Mouse (Mus musculus) liver, embryonic 12.5 days (tissue): ENCODE results near the gene Spag6l. TPM values are rescaled to one million over a fixed set of nuclear protein-coding genes. Genes with fewer than 3 reads are reported as not detected.
A peak's percentile ranks its signal among the peaks of the same experiment; 100 is the strongest.
"Not testable (repeated sequence)": the region's sequence is repeated elsewhere in the genome, so short reads cannot be mapped to it uniquely, and the experiment has no call there.

Experiments
- ATAC-seq: fragments of 200-750 bp; cut with Nextera tagmentation; 2 replicates; pipeline ENCODE4 v1.8.0; 2017; ENCODE audit warnings: moderate number of reproducible peaks, mild to moderate bottlenecking, moderate library complexity
- H3K27ac ChIP-seq: fragments of 300-500 bp; sonication (generic); 2 replicates; pipeline ENCODE4 v1.5.1; 2016; ENCODE audit warnings: mild to moderate bottlenecking
- H3K27me3 ChIP-seq: fragments of 300-500 bp; sonication (generic); replicated peaks from 2 replicates; pipeline ENCODE4 v1.6.1; 2016; ENCODE audit warnings: mild to moderate bottlenecking, moderate library complexity
- H3K36me3 ChIP-seq: fragments of 300-500 bp; sonication (generic); 2 replicates; pipeline ENCODE4 v1.6.1; 2016; ENCODE audit warnings: mild to moderate bottlenecking, moderate library complexity
- H3K4me1 ChIP-seq: fragments of 300-500 bp; sonication (generic); 2 replicates; pipeline ENCODE4 v1.6.1; 2016
- H3K4me2 ChIP-seq: fragments of 300-500 bp; sonication (generic); 2 replicates; pipeline ENCODE4 v1.6.1; 2016; ENCODE audit warnings: mild to moderate bottlenecking, moderate library complexity
- H3K4me3 ChIP-seq: fragments of 300-500 bp; sonication (generic); 2 replicates; pipeline ENCODE4 v1.5.1; 2016; ENCODE audit warnings: mild to moderate bottlenecking, moderate library complexity
- H3K9ac ChIP-seq: fragments of 300-500 bp; sonication (generic); 2 replicates; pipeline ENCODE4 v1.6.1; 2016; ENCODE audit warnings: mild to moderate bottlenecking, moderate library complexity
- H3K9me3 ChIP-seq: fragments of 300-500 bp; sonication (generic); replicated peaks from 2 replicates; pipeline ENCODE4 v1.6.1; 2016; ENCODE audit warnings: mild to moderate bottlenecking, moderate library complexity
- WGBS: fragments of 180-500 bp; shearing (Covaris S2); methylation state at CpG from one replicate; pipeline ENCODE4 v1.1.7; 2016; ENCODE audit not compliant: insufficient replicate concordance; 5-methylcytosine and 5-hydroxymethylcytosine counted together
- polyA plus RNA-seq: library from polyadenylated mRNA; unstranded; fragments of >200 nt; fragmentation: Nextera tagmentation; extraction: Ambion mirVana; gene quantifications from 2 replicates; pipeline ENCODE4 v1.2.1, GENCODE M21; 2016

The Spag6l gene
- not detected in 2 replicates for polyA plus RNA-seq

DNA sequence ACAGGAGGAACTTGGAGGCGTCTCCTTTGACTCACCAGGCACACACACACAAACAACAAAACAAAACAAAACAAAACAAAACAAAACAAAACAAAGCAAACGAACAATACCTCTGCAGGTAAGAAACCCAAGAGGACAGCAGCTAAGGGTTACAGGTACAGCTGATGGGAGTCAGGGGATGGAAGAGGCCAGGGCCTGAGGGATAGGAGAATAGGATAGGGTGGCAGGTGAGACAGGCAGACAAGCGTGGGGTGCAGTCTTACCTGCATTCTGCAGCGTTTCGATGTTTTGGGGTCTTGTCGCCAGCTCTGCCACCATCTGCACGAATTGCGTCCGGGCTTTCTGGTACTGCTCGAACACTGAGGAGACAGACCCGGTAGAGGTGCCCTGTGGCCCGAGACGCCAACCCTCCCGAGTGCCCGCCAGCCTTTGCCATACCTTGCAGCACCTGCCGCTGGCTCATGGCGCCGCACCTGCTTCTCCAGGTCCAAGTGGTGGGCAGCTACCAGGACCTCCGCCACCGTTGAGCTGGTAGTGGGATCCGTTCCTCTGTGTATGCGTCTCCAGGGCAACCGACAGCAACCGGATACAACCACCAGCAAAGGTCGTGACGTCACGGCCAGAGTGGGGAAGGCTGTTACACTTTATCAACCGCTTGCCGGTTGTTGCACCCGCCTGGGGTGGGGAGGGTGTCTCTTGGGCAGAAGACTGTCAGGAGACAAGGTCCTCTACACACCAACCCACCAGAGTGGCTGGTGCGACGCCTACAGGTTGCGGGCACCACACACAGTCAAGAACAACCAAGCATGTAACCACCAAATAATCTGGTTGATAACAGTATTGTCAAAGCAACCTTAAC lies at the start of gene Spag6l:
Gene Spag6l, minus strand, starts transcription at position 700 of the 859 bp plus-strand sequence.
- Histone ChIP-seq H3K9me3 (no peaks in the 10 kb centered on the region), H3K9ac (peak within 1 kb of the TSS; percentile 49)

GRCm38 (mm10) chr16:16879025-16879424 lies 49.8 kb upstream of the Spag6l start:
- no peaks in the 10 kb centered on the region for H3K9me3 ChIP-seq
- H3K36me3 ChIP-seq = peaks cover 96% of the 10 kb centered on the region
- ATAC-seq = no peak
- H3K27me3 ChIP-seq = no peaks in the 10 kb centered on the region
- no peaks in the 10 kb centered on the region for H3K4me1 ChIP-seq
- no peak overlapping the region for H3K27ac ChIP-seq
- 72% methylated on average over 5 of the region's 5 CpGs for WGBS
- no peak overlapping the region for H3K4me3 ChIP-seq
- no peak overlapping the region for H3K4me2 ChIP-seq
- no peak overlapping the region for H3K9ac ChIP-seq

More for the DNA sequence above, at the start of gene Spag6l:
- 8% methylated on average over 33 of the region's 33 CpGs for WGBS
- peak; percentile 83 for ATAC-seq
- H3K36me3 ChIP-seq = no peaks in the 10 kb centered on the region
- peaks cover 11% of the 10 kb centered on the region for H3K4me1 ChIP-seq
- H3K4me3 ChIP-seq = peak within 1 kb of the TSS; percentile 55
- no peak within 1 kb of the TSS for H3K27ac ChIP-seq
- peak within 1 kb of the TSS; percentile 84 for H3K4me2 ChIP-seq
- H3K27me3 ChIP-seq = no peaks in the 10 kb centered on the region

GRCm38 (mm10) chr16:16870617-16871331 lies 41.5 kb upstream of the Spag6l start, which contains the start of the genes Top3b and Vpreb1:
TSS of gene Top3b (plus strand) at chr16:16870736.
TSS of gene Vpreb1 (minus strand) at chr16:16870843.
- Histone ChIP-seq H3K4me3 (peak within 1 kb of the TSS; percentile 93), H3K4me1 (peaks cover 28% of the 10 kb centered on the region), H3K36me3 (peaks cover 14% of the 10 kb centered on the region), H3K9me3 (no peaks in the 10 kb centered on the region), H3K27ac (peak within 1 kb of the TSS; percentile 92), H3K9ac (peak within 1 kb of the TSS; percentile 91), H3K4me2 (peak within 1 kb of the TSS; percentile 79), H3K27me3 (no peaks in the 10 kb centered on the region)
- ATAC-seq = peak; percentile 93
- WGBS = under 1% methylated on average over 49 of the region's 49 CpGs

DNA sequence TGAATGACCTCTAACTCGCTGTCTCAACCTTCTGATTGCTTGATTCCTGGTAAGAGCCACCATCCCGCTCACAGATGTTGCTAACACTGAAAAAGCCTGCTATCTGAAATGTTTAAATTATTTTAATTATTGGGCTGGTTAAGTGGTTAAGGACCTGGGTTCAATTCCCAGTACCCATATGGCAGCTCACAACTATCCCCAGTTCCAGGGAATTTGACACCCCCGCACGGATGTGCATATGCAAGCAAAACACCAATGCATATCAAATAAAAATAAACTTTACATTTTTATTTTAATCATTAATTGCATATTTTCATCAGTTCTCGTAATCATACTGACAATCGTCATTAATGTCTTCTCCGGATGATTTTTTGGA lies 41.0 kb upstream of the Spag6l start:
- H3K4me3 ChIP-seq = peak overlapping the region; percentile 93
- H3K4me2 ChIP-seq = peak overlapping the region; percentile 79
- 36% methylated on average over 7 of the region's 7 CpGs for WGBS
- H3K9me3 ChIP-seq = no peaks in the 10 kb centered on the region
- no peak for ATAC-seq
- H3K36me3 ChIP-seq = peaks cover 10% of the 10 kb centered on the region
- peak overlapping the region; percentile 91 for H3K9ac ChIP-seq
- no peak overlapping the region for H3K27ac ChIP-seq
- H3K4me1 ChIP-seq = peaks cover 29% of the 10 kb centered on the region
- no peaks in the 10 kb centered on the region for H3K27me3 ChIP-seq

GRCm38 (mm10) chr16:16865696-16866561 lies 36.7 kb upstream of the Spag6l start:
- H3K9me3 ChIP-seq = no peaks in the 10 kb centered on the region
- no peaks in the 10 kb centered on the region for H3K27me3 ChIP-seq
- ATAC-seq = no peak
- peaks cover 10% of the 10 kb centered on the region; the same call in 1 of the 2 replicates for H3K4me1 ChIP-seq
- no peak overlapping the region for H3K4me2 ChIP-seq
- H3K36me3 ChIP-seq = no peaks in the 10 kb centered on the region
- WGBS = 16% methylated on average over 5 of the region's 5 CpGs
- H3K27ac ChIP-seq = no peak overlapping the region
- H3K4me3 ChIP-seq = no peak overlapping the region
- no peak overlapping the region for H3K9ac ChIP-seq

DNA sequence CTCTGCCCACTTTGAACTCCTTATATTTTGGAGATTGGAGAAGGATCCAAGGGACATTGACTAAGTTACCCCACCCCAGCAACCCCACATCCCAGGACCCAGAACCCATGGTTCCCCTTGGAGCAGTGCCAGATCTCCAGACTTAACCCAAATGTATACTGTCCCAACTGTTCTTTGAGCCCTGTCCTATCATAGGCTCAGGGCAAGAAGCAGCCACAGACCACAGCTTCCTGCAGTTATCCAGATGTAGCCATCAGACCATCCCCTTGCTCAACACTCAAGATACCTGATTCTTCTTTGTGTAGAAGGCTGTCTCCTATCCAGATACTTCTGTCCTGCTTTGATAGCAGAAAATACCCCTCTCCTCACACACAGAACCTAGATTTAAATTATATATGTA lies 36.0 kb upstream of the Spag6l start:
- no peaks in the 10 kb centered on the region for H3K9me3 ChIP-seq
- H3K36me3 ChIP-seq = no peaks in the 10 kb centered on the region
- H3K4me3 ChIP-seq = no peak overlapping the region
- ATAC-seq = 0 out of 2 replicates have a peak, but pooled peaks have one; percentile 36
- peaks cover 9% of the 10 kb centered on the region; the same call in 1 of the 2 replicates for H3K4me1 ChIP-seq
- no peaks in the 10 kb centered on the region for H3K27me3 ChIP-seq
- H3K4me2 ChIP-seq = no peak overlapping the region
- no peak overlapping the region for H3K9ac ChIP-seq
- no peak overlapping the region for H3K27ac ChIP-seq

DNA sequence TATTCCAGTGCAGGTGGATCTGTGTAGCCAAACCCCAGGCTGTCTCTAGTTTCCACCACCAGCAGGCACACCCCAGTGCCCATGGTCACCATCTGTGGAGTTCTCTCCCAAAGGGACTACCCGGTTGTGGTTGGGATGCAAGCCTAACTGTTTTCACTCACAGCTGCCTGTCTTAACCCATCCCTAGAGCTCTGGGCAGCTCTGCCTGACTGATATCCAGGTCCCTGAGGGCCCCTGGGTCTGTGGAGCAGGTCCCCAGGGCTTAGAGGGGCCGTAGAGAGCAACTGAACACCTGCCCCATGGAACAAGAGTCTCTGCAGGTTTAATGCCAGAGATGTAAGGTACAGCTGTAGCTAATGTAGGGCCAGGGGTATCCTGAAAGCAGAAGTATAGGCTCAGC lies 34.7 kb upstream of the Spag6l start, which contains the start of gene Igll1:
Gene Igll1, minus strand, starts transcription at position 8 of the 400 bp plus-strand sequence.
- H3K4me1 ChIP-seq = 0 out of 2 replicates have a peak, but pooled peaks cover 7% of the 10 kb centered on the region
- no peaks in the 10 kb centered on the region for H3K36me3 ChIP-seq
- no peaks in the 10 kb centered on the region for H3K27me3 ChIP-seq
- H3K4me2 ChIP-seq = no peak within 1 kb of the TSS
- ATAC-seq = no peak
- H3K9me3 ChIP-seq = no peaks in the 10 kb centered on the region
- no peak within 1 kb of the TSS for H3K27ac ChIP-seq
- H3K9ac ChIP-seq = no peak within 1 kb of the TSS
- no peak within 1 kb of the TSS for H3K4me3 ChIP-seq
- WGBS = 59% methylated on average over 2 of the region's 2 CpGs

DNA sequence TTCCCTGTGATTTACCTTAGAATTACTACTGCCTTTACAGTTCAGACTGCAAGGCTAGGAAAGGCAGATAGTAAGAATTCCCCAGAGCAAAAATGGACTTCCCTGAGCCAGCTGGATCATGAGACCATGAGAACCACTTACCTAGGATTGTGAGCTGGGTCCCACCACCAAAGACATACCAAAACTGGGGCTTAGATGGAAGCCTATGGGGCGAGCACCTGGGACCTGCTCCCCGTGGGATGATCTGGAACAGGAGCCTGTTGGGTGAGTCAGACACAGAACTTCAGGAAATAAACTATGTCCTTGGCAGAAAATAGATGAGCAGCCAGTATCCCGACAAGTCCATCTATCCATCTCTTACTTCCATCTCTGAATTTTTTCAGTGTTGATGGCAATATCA lies 33.0 kb upstream of the Spag6l start:
- no peaks in the 10 kb centered on the region for H3K27me3 ChIP-seq
- no peak overlapping the region for H3K4me3 ChIP-seq
- no peak for ATAC-seq
- H3K4me2 ChIP-seq = no peak overlapping the region
- no peaks in the 10 kb centered on the region for H3K9me3 ChIP-seq
- H3K9ac ChIP-seq = no peak overlapping the region
- WGBS = 59% methylated on average over 3 of the region's 3 CpGs
- no peaks in the 10 kb centered on the region for H3K36me3 ChIP-seq
- no peak overlapping the region for H3K27ac ChIP-seq
- 0 out of 2 replicates have a peak, but pooled peaks cover 7% of the 10 kb centered on the region for H3K4me1 ChIP-seq

DNA sequence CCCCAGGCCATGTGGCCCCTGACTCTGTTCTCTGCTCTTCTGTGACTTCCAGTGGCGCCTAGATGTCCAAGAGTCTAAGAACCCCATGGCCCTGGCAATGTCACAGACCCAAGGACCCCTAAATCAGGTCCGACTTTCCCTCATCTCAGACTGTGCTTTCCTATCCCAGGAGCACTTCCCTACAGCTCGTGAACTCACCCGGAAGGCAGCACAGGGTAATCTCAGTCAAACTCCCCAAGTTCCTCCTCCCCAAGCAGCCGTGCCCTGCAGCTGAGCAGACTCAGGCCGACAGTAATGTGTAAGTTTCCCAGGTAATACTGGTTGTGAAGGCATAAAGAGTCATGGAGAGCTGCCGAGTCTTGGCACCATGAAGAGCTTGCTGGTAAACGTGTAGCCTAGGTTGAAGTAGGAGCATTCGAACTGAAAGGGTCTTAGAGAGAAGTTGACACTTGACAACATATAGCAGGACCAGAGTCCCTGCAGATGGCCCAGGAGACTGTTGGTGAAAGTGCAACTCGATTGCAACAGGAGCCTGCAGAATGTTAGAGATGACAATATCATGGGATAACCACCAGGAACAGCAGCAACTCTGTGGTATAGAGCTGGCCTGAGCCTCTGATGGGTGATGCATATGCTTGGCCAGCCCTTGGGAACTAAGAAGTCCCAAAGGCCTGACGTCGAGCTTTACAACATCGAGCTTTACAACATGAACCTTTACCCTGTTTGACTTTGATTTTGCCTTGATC lies 27.6 kb upstream of the Spag6l start:
- Histone ChIP-seq H3K9me3 (no peaks in the 10 kb centered on the region), H3K4me1 (no peaks in the 10 kb centered on the region), H3K9ac (no peak overlapping the region), H3K27ac (no peak overlapping the region), H3K4me3 (no peak overlapping the region), H3K36me3 (no peaks in the 10 kb centered on the region), H3K27me3 (no peaks in the 10 kb centered on the region), H3K4me2 (no peak overlapping the region)
- WGBS = 53% methylated on average over 13 of the region's 13 CpGs
- no peak for ATAC-seq

DNA sequence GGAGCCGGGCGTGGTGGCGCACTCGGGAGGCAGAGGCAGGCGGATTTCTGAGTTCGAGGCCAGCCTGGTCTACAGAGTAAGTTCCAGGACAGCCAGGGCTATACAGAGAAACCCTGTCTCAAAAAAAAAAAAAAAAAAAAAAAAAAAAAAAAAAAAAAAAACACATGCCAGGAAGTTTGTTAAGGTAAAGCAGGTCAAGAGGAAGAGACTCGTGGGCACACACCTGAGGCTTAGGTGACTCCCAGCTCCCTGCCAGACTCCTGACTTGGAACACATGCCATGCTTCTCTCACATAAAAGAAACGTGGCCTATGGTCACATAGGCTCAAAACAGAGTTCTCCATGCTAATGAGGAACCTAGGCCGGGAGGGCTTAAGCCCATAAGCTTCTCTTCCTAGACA lies 26.8 kb upstream of the Spag6l start:
- not testable (repeated sequence) for H3K9me3 ChIP-seq, H3K27ac ChIP-seq, H3K9ac ChIP-seq, H3K4me3 ChIP-seq, H3K4me1 ChIP-seq, ATAC-seq, H3K4me2 ChIP-seq, H3K27me3 ChIP-seq, H3K36me3 ChIP-seq
- 67% methylated on average over 9 of the region's 9 CpGs for WGBS

DNA sequence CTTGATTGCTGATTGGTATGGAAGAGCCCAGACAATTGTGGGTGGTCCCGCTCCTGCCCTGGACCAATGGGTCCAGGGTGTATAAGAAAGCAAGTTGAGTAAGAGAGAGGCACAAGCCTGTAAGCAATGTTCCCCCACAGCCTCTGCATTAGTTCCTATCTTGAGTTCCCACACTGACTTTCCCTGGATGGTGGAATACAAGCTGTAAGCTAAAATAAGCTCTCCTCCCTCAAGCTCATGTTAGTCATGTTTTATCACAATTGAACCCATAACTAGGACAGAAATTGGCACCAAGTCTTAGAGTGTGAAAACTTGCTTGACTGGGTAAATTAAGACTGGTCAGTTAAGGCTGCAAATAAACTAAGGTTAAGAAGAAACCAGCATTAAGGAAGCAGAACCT lies 26.3 kb upstream of the Spag6l start:
- H3K4me1 ChIP-seq = no peaks in the 10 kb centered on the region
- no peaks in the 10 kb centered on the region for H3K27me3 ChIP-seq
- H3K27ac ChIP-seq = no peak overlapping the region
- no peak overlapping the region for H3K9ac ChIP-seq
- H3K4me2 ChIP-seq = no peak overlapping the region
- WGBS = 73% methylated on average over 1 of the region's 1 CpGs
- no peaks in the 10 kb centered on the region for H3K36me3 ChIP-seq
- H3K9me3 ChIP-seq = no peaks in the 10 kb centered on the region
- no peak for ATAC-seq
- H3K4me3 ChIP-seq = no peak overlapping the region
